Mouse (Mus musculus) kidney, adult 18-20 months (tissue): ENCODE measurements around the gene Tprkb.
"Not testable (repeated sequence)": the region's sequence is repeated elsewhere in the genome, so short reads cannot be mapped to it uniquely, and the experiment has no call there.

Experiments used
- DNase-seq: peaks from one replicate; pipeline ENCODE4 v3.0.0; 2021

The Tprkb gene

DNA sequence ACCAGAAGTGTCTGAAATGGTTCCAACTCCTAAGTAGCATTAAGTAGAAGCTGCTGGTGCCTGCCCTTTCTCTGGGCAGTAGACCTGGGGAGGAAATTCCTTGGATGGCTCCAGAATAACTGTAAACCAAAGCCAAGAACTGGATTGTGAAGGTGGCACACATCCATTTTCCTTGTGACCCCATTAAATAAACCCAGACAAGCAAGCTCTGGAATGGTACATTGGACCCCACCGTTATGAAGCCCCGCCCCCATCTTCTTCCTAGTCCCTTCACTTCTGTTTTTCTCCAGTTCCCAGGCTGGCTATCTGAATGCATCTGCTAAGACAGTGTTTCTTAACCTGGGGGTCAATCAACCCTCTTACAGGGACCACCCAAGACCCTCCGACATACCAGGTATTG, at the start of gene Tprkb:
Tprkb (plus strand) TSS at position 279 of the 400 bp plus-strand sequence.
- no peak for DNase-seq

DNA sequence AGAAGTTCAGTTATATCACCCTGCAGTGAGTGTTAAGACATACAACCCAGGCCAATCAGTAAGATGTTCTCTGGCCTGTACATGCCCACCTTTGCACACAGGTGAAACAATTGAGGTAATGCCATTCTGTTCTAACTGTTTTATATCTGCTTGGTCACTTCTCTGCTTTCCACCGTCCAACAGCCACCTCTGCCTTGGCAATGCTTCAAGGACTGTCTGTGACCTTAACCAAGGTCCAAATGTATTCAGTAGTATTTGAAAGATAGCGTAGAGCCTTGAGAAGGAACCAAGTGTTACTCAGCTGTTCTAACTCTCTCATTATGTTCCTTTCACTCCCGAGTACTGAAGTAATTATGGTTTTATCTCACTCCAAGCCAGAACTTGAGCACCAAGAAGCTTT, 49.1 kb upstream of the Tprkb start:
- peak; percentile 28 for DNase-seq

DNA sequence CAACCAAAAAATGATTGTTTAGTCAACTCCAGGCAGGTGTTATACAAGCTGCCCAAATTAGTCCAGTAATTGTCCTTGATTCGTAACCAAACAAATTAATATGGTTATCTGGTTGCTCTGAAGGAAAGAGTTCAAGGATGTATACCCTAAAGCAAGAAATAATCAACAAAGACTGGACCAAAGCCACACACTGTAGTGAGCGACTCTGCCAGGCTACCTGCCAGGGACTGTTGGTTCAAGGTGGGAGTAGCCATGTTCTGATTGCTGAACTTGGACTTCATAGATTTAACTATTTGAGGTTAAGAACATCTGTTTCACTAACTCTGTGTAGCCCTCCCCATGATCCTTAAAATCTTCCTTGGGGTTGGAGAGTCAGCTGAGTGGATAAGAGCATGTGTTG, 48.5 kb upstream of the Tprkb start:
- no peak for DNase-seq

DNA sequence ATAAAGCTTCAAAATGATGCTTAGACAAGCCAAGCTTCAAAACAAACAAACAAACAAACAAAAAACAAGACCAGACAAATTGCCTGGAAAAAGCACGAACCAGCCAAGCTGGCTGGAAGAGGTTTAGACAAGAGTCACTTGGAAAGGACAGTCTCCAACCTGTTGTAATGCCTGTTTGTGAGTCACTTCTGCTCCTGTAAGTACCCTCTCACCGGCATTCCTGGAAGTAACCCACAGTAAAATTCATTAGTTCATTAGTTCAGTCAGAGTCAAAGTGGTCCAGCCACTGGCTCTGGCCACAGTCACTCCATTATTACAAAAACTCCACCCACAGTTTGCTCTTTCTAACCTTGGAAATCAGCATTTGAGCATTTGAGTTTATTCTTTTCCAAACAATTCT, 47.8 kb upstream of the Tprkb start:
- DNase-seq = no peak

DNA sequence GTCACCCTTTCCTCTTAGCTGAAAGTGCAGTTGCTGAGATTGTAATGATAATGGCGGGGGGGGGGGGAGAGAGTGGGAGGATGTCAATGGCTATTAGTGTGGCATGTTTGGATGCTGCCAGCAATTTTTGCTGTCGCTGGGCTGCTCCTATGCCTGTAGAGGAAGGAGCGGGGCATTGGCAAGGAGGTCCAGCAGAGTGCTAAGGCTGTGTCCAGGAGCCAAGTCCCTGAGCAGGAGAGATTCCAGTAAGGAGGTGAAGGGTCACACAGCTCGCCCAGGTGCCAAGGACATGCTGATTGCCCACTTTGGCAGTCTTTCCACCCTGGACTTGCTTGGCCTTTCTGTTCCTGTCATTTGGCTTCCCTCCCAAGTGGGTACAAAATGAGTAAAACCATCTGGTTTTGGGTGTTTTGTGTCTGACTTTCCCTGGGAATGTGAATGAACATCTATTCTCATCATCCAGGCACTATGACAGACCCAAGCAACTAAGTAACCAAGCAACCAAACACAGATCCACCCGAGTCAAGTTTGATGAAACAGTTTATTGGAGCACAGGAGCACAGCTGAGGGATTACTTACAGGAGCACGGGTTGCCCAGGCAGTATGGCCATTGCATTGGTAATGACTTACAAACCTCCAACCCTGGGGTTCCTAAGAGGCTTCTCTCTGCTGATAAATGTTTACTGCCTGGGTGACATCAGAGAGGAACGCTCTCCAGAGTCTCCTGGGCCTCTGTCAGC, 46.6 kb upstream of the Tprkb start:
- DNase-seq = peak; percentile 54

DNA sequence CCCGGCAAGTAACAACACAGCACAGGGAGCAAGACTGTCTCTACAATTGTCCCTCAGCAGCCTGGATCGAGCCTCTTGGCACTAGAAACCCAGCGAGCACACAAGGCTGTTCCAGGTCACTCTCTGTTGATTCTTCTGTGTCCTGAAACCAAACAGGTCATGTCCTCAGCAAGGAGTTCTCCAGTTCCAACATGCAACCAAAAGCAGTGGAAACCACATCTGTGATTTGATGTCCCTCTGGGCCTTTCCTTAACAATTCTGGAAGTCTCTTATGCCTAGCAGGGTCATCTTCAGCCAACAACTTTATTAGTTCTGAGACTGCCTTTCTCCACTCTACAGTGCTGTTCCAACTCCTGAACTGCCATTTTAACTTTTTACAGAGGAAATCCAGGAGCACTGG, 45.5 kb upstream of the Tprkb start:
- DNase-seq = not testable (repeated sequence)

DNA sequence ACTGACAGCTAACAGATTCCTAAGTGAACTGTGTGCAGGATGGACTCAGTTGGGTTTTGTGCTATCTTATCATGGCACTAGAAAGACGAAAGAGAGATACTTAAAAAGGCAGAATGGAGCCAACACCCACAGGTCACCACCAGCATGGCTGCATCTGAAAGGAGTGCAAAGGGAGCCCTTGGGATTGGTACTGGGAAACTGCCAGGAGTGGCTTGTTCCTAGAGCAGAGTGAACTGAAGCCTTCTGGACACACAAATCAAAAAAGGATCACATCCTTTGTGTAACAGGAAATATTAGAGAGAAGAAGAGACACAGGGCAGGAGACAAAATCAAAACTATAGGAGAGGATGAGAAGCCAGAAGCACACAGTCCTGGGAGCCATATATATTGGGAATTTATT, 44.7 kb upstream of the Tprkb start:
- DNase-seq = not testable (repeated sequence)

DNA sequence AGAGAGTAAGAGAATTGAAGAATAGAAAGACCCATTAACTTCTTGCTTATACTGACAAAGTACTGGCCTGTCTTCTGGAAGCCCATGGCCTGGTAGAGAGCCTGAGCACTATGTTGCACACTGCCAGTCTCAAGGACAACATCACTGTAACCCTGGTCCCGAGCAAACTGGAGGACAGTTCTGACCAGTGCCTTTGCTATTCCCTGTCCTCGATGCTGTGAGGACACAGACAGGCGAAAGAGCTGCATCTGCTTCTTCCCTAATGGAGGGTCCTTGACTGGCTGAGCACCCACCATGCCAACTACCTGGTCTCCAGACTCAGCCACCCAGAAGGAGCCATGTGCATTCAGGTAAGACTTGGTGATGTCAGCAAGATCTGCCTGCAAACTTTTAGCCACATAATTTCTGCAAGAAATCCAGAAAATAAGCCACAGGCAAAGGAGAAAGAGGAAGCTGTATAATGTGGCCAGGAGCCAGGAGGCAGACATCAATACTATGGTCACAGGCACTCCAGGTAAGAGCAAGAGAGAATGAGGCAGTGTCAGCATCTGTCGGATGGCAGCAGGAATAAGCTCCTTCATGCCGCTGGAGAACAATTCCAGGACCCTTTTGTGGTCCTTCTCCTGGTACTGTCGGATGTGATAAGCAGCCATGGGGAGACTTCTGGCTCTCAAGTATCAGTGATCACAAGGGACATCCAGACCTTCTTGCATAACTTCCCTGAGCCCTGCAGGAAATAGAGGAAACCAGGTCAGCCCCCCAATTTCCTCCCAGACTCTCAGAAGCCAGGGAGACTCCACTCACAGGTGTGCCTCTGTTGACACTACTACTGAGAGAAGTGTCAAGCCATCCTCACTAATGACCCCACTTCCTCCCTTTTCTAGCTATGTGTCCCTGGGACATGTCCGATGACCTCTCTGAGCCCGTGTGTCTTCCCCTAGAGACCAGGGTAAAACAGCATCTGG, 43.7 kb upstream of the Tprkb start:
- DNase-seq = peak; percentile 26

DNA sequence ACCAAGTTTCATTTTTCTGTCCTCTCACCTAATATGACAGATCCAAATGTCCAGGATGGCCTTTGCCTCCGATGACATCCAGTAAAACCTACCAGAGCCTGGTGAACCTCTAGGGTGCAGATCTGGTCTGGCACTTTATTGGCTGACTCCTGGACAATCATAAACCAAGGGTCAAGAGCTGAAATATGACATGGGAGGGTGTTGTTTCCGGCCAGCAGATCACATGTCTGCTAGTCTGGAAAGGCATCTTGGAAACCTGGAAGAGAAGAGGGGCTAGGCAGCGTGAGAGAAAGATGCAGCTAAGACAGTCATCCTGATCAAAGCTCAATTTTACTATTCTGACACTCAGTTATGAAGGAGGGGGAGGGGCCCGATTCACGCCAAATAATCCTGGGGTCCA, 42.7 kb upstream of the Tprkb start, which contains the start of gene Nat8f2:
Nat8f2 (minus strand) TSS at position 153 of the 400 bp plus-strand sequence.
- DNase-seq = peak; percentile 60

DNA sequence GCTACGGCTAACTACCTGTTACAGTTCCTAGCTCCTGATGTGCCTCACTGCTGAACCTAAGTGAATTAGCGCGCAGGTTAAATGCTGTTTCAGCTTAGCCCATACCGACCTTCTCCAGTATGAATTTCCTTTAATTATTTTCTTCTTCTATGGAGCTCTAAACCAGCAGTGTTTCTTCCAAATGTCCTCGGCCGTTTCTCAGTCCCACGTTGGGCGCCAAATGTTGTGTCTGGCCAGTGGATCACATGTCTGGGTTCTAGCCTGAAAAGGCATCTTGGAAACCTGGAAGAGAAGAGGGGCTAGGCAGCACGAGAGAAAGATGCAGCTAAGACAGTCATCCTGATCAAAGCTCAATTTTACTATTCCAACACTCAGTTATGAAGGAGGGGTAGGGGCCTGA, 28.4 kb upstream of the Tprkb start:
- DNase-seq = not testable (repeated sequence)

DNA sequence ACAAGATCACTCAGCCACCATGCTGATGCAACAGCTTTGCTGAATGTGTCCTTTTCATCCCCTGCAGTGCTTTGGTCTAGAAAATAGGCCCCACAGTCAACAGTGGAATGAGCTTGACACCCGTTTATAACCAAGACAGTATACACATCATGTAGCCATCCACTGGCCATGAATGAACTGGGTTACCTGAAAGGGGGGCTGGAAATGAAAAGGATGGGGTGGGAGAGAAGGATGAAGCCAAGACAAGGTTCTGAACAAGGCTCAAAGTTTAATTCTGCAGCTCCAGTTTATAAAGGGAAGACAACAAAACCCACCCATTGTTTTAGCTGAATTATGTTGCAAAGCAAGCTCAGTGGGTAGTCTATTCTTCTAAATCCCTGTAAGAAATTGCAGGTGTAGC, 27.4 kb upstream of the Tprkb start:
- DNase-seq = no peak

DNA sequence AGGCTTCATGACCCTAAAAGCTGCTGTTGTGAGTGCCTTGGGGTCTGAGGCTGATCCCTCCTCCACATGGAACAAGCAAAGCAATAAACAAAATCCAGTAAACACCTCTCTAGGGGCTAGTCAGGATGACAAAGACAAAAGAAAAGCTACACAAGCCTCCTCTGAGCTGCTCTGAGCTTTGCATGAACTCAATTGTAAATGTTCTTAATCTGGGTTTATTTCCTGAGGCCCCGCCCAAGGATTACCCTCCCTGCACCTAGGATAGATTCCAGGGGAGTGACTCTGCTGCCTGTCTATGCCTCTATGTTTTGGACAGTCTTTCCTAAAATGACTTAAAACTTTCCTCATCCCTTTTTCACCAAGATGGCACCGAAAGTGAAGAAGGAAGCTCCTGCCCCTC, 22.7 kb upstream of the Tprkb start:
- no peak for DNase-seq

DNA sequence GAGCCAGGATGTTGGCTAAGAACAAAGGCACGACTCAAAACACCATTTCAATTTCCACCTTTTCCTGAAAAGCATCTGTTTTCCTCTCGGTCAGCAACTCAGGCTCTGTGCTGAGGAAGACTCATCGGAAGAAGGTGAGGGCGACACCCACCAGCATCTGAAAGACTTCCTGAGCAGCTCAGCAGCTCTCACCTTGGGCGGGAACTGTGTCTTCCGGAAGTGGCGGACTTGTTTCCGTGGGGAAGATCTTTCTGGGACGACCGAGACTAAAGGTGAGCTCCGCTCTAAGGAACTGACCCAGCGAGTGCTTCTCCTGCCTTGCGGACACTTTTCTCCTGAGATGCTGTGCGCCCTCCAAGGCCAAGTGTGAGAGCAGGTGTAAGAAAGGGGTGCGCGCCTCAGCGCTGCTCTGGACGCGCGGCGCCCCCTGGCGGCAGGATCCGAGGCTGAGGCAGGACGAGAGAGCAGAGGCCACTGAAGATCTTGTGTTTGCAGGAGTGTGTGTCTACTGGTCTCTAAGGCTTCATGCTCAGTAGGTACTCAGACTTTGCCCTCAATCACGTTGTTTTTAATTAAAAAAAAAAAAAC, 16.5 kb upstream of the Tprkb start:
- peak; percentile 58 for DNase-seq

DNA sequence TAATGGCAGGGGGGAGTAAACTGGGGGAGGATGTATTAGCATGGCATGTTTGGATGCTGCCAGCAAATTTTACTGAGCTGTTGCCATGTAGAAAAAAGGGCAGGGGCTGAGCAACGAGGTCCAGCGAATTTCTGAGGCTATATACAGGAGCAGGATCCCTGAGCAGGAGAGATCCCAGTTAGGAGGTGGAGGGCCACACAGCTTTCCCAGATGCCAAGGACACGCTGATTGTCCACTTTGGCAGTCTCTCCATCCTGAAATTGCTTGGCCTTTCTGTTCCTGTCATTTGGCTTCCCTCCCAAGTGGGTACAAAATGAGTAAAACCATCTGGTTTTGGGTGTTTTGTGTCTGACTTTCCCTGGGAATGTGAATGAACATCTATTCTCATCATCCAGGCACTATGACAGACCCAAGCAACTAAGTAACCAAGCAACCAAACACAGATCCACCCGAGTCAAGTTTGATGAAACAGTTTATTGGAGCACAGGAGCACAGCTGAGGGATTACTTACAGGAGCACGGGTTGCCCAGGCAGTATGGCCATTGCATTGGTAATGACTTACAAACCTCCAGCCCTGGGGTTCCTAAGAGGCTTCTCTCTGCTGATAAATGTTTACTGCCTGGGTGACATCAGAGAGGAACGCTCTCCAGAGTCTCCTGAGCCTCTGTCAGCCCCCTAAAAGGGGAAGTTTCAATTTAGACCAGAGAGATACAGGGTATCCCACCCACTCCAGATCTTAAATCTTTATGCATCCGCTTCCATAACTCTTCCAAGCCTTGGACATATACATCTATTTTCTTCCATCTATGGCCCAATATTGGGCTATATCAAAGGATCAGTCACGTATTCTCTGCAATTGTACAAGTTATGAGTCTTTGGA, 12.8 kb upstream of the Tprkb start:
- DNase-seq = not testable (repeated sequence)

DNA sequence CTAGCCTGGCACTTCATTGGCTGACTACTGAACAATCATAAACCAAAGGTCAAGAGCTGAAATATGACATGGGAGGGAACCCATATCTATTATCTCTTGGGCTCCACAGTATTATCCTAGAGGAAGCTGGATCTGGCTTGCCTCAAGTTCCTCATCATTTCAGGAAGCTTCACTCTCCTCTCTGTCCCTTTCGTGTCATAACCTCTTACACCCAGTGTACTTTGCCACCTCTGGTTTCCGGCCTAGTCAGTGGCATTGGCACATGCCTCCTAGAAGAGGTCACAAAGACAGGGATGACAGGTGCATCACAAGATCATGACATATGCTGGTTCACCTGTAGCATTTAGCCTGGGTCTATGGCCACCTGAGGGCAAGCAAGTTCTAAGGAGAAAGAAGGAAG, 9.4 kb upstream of the Tprkb start:
- DNase-seq = no peak

DNA sequence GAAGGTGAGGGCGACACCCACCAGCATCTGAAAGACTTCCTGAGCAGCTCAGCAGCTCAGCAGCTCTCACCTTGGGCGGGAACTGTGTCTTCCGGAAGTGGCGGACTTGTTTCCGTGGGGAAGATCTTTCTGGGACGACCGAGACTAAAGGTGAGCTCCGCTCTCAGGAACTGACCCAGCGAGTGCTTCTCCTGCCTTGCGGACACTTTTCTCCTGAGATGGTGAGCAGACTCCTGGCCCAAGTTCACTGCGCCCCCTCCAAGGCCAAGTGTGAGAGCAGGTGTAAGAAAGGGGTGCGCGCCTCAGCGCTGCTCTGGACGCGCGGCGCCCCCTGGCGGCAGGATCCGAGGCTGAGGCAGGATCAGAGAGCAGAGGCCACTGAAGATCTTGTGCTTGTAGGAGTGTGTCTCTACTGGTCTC, 7.0 kb upstream of the Tprkb start, which contains the start of gene Nat8f4:
Nat8f4 (minus strand) TSS at position 243 of the 420 bp plus-strand sequence.
- DNase-seq = peak; percentile 91

DNA sequence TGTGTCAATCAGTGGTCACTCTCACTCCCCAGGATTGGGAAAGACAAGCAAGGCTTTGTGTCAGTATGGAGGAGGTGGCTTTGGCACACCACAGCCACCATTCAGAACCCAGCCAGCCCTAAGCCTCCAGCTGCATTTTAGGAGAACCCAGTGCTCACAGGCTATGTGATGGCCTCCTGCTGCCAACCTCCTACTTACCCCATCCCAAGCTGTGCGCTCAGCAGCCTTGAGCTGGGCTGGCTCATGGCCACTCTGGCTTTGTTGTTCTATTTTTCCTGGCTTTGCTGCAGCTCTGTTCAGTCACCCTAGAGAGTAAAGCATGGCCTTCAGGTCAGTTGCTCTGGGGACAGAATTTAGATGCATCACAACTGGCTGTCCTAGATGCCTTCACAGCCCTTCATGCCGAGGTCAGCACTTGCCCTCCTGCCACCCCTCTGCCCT, 4.7 kb upstream of the Tprkb start:
- not testable (repeated sequence) for DNase-seq

DNA sequence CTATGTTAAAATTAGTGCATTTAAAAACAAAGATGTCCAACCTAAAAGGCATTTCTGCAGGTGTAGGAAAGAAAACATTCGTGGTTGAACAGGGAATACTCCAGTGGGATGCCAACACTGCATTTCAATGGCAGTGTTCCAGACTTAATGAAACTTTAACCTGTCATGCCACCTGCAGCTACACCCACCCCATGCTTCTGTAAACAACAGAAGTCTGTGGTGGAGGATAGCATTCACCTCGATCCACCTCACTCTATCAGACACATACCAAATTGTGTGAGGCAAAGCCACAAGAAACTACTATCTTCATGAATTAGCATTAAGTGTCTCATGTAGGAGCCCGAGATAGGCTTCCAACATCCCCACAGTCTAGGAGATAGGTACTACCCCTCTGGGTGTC, 3.3 kb upstream of the Tprkb start:
- no peak for DNase-seq

DNA sequence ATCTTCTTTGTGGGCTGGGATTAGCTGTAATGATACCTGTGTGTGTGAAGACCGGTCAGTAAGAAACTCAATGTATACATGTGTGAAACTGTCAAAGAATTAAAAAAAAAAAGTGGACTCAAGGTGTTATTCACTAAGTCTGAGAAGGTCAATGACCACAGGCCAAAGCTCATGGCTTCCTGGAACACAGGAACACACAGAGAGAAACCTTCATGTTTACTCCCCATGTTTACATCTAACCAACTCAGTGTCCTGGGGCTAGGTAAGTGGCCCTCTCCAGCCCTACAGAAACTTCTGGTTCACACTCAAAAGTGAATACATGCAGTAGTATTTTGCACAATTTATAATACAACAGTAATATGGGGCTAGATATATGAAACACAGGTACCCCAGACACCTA, 2.0 kb upstream of the Tprkb start:
- DNase-seq = no peak

DNA sequence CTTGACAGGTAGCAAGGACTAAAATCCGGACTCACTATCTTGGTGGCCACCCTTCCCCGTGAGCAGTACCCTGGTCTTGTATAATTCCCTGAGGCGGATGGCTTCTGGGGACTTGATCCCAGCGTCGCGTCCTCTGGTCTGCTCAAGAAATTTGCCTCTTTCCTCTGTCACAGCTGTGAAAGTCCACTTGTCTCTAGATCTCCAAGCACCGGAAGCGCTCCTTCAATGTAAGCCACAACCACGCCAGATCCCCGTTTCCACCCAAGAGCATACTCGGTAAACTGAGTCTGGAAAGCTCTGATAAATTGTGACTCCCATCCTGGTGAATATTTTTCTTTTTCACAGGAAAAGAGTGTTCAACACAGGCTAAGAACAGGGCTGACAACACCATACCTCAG, 3.5 kb downstream of the Tprkb start:
- DNase-seq = no peak

DNA sequence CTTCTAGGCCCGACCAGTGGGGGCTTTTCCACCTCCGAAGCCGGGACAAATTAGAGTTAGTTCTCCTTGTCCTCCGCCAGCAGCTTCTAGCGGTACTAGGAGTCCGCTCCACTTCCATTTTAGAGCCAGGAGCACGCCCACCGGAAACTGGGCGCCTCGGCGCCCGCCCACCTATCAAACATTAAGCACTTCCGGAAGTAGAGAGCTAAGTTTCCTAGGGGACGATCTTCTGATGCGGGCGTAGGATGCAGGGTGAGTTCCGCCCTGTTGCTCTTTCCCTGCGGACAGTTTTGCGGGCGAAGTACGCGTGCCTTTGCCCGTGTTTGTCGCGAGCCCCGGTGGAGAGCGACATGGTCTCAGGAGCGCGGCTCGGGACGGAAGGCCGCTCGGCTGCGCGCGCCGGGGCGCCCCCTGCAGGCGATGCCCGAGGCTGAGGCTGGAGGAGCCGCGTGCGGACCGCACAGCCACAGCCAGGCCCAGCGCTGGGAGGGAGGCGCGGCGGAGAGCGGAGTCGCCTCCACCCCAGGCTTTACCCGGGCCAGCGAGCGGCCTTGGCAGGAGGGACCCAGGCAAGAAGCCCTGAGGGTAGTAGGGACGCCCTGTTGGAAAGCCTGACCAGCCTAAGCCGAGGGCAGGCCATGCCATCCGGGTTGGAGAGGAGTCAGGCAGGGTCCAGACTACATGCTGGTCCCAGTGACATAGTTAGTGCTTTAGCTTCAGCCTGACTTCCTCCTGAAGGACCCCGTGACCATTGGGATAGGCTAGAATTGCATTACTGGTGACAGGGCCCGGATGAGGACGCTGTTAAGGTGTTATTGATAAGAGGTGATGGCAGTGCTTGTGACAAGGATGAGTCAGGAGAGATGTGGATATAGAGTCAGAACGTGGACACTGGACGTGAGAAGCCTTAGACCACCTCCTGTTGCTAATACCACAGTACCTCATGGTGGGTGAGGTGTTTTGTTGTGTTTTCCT, 4.2 kb downstream of the Tprkb start, which contains the start of gene Nat8f1:
Nat8f1 (minus strand) TSS at position 149 of the 975 bp plus-strand sequence.
- peak; percentile 96 for DNase-seq
